Mouse (Mus musculus) megakaryocyte progenitor cell, adult 5-6 weeks (primary cell): ENCODE results near the gene Akap12. TPM values are rescaled to one million over a fixed set of nuclear protein-coding genes. Genes with fewer than 3 reads are reported as not detected.

Experiments used
- ATAC-seq: replicated peaks from 2 replicates; pipeline ENCODE4 v1.8.0; 2016; ENCODE audit warnings: mild to moderate bottlenecking, moderate TSS enrichment, inconsistent platforms; ENCODE audit not compliant: poor library complexity
- total RNA-seq, 2 experiments: library from RNA; stranded (forward) in 1 of 2; stranded (reverse) in 1 of 2; fragments of 157-497, 149-512 nt in 1 of 2; fragments of 200-1000 nt in 1 of 2; gene quantifications; 2 replicates each; pipeline versions ENCODE4 v1.2.3 to v1.2.4; 2015 to 2017

Gene Akap12
- total RNA-seq, 2 experiments from 2014 or later, result 0.21 to 0.59 TPM

- peak; percentile 44 for ATAC-seq
These were observed 89.8 kb downstream of the Akap12 start for GRCm38 (mm10) chr10:4355882-4356451.

GRCm38 (mm10) chr10:4356640-4357039 is 90.5 kb downstream of the Akap12 start:
- peak; percentile 66 for ATAC-seq

- ATAC-seq, result no peak
These were observed 91.3 kb downstream of the Akap12 start for GRCm38 (mm10) chr10:4357435-4357834.

DNA sequence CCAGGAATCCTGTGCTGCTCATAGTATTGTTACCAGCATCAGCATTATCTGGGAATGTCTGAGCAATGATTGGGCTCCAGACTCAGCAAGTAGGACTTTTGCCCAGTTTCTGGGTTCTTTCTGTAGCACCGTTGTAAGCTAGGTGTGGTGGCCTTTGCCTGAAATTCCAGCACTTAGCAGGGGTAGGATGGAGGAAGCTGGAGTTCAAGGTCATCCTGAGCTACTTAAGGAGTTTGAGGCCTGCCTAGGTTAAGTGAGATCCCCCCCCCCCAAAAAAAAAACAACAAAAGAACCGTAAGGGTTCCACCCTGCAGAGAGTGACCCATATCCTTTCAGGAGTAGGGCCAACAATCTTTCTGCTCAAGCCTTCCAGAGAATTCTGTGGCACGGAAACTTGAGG is 98.4 kb downstream of the Akap12 start:
- ATAC-seq, result no peak

GRCm38 (mm10) chr10:4370105-4370504 is 103.9 kb downstream of the Akap12 start:
- ATAC-seq, result no peak

GRCm38 (mm10) chr10:4372011-4372410 is 105.8 kb downstream of the Akap12 start:
- peak; percentile 90 for ATAC-seq

DNA sequence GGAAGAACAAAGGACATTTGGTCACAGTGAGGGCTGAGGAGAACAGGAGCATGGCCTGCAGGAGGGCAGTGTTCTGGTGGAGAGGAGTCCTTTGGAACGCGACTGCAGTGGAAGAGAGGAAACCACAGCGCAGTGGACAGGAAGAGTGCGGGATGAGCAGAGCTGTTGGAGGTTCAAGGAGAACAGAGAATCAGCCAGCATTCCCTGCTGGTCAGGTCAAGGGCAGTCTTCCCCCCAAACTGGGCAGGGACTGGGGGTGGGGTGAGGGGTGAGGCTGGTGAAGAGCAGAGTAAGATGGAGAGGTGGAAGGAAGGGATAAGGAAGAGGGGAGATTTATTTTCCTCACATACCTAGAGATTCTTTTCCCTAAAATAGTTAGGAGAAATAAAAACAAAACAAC is 107.4 kb downstream of the Akap12 start:
- no peak for ATAC-seq

DNA sequence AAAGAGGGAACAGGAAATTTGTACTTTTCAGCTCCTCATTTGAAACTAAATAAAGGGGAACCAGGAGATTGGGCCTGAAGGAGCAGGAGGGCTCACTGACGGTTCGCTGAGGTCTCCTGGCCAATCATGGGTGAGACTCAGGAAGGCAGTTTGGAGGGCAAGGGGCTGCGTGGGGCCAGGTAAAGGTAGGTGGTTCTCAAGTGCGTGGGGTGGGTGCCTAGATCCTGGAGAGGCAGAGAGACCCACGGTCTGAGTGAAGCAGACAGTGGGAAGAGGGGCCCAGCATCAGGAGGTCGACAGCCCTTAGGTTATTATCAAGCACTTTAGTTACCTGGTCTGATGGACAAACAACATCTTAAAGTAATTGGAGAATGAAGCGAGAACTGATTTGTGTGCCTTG is 108.1 kb downstream of the Akap12 start:
- ATAC-seq, result no peak

- ATAC-seq, result no peak
These were observed 108.6 kb downstream of the Akap12 start for GRCm38 (mm10) chr10:4374734-4375133.

GRCm38 (mm10) chr10:4375267-4375666 is 109.1 kb downstream of the Akap12 start:
- ATAC-seq, result no peak

- ATAC-seq, result no peak
These were observed 110.3 kb downstream of the Akap12 start for GRCm38 (mm10) chr10:4376461-4376860.

DNA sequence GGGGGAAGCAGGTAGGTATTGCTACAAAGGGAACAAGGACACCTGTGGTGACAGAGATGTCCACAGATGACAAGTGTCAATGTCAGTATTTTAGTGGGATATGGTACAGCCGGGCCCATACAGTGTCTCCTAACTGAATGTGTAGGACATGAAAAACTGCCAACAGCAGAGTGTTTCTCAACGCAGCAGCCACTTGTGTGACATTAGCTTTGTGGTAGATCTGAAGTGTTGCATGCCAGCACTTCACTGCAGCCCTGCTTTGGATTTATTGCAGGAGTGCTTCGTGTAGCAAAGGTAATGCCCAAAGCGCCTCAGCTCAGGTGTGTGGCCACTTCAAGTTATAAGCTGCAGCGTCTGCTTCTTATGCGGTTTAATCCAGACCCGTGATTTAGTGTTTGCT is 110.8 kb downstream of the Akap12 start:
- ATAC-seq, result no peak

DNA sequence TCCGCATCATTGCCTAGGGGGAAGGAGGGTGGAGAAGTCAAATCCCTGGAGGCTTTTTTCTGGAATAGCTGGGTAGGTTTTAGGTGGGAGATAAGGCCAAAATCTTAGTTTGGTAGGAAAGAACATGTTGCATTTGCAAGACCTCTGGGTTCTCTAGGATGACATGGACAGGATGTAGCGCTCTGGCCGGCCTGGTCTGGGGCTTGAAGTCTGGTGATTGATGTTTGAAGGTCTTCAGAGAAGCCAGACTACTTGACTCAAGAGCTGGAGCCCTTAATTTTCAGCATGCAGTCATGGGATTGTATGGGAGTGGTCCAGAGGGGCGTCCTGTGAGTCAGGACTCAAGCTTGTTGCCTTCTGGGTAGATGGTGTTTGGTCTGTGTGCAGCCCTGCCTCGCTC is 114.6 kb downstream of the Akap12 start:
- no peak for ATAC-seq

DNA sequence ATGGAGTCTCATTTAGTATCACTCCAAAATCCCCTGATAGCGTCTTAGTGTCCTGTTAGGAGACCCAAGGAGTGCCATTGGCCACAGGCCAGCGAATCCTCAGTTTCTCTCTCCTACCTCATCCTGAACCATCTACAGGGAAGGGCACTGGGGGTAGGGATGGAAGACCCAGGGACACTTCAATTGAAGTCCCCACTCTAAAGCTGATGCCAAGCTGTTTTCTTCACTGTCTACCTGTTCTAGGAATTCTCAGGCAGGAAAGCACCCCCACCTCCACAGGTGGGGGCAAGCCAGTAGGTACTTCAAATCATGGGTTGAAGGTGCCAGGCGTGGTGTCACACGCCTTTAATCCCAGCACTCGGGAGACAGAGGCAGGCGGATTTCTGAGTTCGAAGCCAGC is 118.1 kb downstream of the Akap12 start:
- no peak for ATAC-seq

GRCm38 (mm10) chr10:4386609-4387591 is 120.7 kb downstream of the Akap12 start:
- peak; percentile 77 for ATAC-seq

DNA sequence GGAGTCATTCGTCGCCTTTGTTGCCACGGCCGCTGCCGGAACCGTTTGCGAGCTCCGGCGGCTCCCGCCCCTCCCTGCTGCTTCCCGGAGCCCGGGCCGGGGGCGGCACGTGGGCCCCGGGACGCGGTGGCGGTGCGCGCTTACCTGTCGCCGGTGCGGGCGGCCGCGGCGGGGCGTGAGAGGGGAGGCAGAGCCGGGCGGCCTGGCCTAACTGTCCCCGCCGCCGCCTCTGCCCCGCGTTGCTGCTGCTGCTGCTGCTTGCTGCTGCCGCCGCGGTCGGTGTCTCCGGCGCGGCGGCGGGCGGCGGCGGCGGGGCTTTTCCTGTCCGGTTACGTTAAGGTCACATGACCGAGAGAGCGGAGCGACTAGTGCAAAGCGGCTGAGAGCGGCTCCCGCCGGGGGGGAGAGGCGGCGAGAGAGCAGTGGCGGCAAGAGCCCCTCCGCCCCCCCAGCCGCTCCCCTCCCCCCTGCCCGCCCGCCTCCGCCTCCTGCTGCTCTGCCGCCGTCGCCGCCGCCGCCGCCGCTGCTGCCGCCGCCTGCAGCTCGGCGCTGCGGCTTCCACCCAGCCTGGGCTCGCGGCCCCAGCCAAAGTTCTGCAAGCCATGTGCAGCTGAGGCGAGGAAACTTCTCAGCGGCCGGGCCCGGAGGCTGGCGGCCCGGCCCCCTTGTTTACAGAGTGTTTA is 121.7 kb downstream of the Akap12 start, which contains the start of gene Zbtb2:
Gene Zbtb2 (minus strand): TSS at position 408 of the 683 bp plus-strand sequence.
- ATAC-seq, result peak; percentile 3

- peak; percentile 2; the same call in 1 of the 2 replicates for ATAC-seq
These were observed 122.2 kb downstream of the Akap12 start for GRCm38 (mm10) chr10:4388384-4388745.

DNA sequence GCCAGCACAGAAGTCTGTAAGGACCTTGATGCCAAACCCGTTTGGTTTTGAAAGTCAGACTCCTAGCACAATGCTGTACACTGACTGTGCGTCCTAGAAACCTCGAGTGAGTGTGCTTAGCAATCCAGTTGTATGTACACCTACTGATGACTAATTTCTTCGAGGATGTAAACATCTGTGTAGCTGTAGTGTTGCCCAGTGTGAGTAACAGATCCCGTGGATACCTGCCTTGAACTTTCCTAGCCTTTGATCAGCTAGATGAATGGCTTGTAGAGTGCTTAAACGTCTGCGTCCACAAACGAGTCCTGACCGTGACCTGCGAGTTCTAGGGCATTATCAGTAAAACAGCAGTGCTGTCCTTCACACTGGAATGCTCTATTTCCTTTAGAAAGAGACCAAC is 122.9 kb downstream of the Akap12 start:
- ATAC-seq, result no peak

- no peak for ATAC-seq
These were observed 123.4 kb downstream of the Akap12 start for GRCm38 (mm10) chr10:4389461-4390112.

- ATAC-seq, result no peak
These were observed 124.4 kb downstream of the Akap12 start for GRCm38 (mm10) chr10:4390550-4390949.

- ATAC-seq, result no peak
These were observed 124.9 kb downstream of the Akap12 start for GRCm38 (mm10) chr10:4391076-4391475.
